Mouse (Mus musculus) thymus, postnatal 10 days (tissue): ENCODE data around the gene Cyb561d1.

ENCODE experiments used
- DNase-seq, 2 experiments: peaks; one replicate each; pipeline ENCODE4 v3.0.0; 2021; ENCODE audit warnings: low spot score in 2 of 2

Gene Cyb561d1

DNA sequence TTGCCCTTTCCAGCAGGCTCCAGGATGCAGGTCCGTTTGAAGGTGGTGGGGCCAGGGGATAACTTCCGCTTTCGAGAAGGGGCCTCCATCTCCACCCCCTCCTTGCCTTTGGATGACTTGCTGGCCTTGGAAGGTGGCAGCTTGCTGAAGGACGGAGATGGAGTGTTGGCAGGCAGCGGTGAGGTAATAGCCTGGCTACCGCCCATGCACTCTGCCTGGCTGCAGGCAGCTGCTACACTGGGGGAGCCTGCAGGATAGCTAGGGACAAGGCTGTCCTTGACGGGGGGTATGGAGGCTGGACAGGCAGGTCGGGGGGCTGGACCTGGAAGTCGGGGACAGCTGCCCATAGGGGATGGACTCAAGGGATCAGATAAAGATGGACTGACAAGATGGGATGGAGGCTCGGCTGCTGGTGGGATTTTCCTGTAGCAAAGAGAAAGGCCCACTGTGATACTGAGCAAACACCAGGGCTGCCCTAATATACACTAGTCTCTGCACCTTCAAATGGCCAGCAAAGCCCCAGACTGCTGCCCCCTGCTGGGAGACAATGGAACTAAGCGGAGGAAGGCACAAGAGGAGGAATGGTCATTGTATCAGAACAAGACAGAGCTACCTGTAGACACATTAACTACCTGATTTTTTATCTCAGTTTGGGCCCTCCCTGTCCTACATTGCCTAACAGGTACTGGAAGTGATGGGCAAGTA, 2.8 kb upstream of the Cyb561d1 start:
- DNase-seq, result peak; percentile 54 to 81

DNA sequence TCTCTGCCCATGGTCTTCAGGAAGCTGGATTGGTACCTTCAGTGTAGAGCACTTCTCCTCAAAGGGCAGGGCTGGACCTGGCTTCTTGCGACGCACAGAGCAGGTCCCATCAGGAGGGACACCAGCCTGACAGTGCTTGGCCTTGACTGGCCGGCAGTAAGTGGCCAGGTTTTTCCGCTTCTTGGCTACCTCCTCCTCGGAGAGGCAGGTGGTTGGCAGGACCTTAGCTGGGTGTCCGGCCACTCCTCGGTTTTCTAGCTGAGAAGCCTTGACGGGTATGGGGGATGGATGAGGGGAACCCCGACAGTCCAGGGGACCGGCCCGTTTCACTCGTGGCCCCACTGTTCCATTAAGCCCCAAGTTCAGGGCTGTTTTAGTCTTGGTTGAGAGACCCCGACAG, 2.2 kb upstream of the Cyb561d1 start:
- no peak for DNase-seq

DNA sequence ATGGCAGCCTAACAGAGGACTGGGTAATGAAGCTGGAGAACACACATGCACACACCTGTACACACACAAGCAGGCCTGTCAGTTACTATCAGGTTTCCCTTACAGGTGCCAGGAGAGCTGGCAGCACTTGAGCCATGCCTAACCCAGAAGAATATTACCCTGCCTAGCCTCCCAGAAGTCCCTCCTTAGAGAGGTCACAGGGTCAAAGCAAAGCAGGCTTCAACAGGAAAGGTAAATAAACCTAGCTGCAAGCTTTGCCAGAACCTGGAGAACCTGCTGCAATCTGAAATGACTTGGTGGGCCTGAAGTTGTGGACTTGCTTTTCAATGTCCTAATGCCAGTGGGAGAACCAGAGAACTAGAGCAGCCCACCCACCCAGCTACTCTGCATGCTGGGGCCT, 1.5 kb upstream of the Cyb561d1 start:
- no peak for DNase-seq

DNA sequence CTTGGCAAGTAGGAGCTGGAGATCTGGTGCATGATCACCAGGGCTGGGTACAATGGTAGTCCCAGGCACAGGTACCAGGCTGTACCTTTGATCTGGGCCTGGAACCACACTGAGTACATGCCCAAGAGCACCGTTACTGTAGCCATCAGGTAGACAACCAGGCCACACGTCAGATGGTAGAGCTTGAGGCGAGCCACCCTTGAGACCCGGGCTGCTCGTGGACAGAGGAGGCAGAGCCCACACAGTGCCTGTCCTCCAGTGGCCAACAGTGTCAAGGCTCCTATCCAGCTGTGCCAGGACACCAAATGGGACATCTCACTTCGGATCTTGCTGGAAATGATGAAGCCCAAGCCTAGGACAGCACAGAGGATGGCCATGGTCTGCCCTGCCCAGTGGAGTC, 1.8 kb downstream of the Cyb561d1 start:
- DNase-seq, result no peak

DNA sequence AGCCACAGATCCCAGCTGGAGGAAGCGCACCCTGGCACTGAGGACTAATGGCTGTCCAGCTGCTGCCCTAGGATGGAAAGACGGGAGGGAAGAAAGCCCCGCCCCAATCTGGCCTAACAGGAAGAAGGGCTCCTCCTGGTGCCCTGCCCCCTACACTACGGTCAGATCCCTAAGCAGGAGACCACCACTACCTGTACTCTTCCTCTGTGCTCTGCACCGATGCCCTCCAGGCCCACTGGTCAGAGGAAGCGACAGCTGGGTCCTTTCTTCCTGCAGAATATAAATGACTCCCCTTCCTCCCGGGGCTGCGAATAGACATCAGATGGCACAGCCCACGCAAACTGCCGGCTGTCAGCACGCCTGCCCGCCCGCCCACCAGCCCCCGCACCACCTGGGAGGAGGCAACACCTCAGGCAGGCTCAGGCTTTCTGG, 3.9 kb downstream of the Cyb561d1 start:
- no peak for DNase-seq

DNA sequence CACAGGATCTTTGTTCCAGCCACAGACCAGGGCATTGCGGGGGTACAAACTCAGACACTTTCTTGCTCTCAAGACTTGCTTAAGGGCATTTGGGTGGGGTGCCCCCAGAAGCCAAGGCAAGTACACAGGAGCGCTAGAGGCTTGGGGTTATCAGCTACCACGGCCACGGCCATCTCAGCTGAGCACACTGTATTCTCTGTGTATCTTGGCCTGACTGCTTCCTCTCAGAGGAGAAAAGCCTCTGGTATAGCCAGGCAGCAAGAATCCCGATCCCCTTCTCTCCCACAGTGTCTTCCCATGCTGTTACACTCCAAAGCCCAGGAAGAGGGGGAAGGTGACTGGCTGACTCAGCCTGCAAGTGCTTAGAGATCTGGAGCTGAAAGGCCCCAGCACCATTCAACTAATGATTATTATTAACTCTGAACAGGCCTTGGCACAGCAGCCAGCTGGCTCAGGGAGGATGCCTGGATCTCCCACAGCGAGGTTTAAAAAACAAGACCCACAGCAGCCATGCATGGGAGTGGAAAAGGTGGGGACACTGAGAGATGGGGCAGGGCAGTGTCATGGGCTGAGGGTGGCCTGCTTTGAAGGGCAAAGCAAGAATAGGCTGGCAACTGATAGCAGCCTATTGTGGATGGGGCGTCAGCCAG, 4.9 kb downstream of the Cyb561d1 start:
- no peak for DNase-seq

DNA sequence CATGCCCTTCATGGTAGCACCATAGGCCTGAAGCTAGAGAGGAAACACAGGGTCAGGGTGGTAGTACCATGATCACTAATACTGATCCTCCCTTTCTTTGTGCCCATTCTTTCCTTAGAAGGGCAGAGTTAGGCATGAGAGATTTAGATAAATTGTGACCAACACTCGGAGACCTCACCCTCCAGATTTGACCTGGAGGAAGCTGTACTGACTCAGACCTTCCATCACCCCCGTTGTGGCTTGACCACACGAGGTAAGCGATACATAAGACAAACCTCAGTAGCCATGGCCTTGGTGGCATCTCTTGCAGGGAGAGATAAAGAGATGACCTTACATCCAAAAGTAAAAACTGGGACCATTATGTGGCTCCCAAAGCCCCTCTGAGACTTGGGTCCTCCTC, 5.7 kb downstream of the Cyb561d1 start:
- no peak for DNase-seq

DNA sequence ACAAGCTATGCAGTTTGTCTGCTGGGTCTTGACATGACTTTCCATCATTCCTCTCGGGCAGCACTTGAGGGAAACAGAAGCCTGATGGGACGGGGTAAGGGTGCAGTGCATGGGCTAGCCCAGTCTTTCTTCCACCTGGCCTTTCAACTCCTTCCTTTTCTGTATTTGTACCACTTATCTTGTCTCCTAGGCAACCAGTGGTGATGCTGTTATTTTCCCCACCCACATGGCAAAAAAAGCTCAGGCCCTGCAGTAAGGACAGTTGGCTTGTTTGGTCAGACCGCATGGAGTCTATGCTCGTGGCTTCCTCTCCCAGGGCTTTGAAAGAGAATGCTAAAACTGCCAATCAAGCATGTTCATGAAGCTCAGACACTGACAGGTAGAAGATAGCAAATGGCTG, 7.3 kb downstream of the Cyb561d1 start:
- DNase-seq, result no peak

DNA sequence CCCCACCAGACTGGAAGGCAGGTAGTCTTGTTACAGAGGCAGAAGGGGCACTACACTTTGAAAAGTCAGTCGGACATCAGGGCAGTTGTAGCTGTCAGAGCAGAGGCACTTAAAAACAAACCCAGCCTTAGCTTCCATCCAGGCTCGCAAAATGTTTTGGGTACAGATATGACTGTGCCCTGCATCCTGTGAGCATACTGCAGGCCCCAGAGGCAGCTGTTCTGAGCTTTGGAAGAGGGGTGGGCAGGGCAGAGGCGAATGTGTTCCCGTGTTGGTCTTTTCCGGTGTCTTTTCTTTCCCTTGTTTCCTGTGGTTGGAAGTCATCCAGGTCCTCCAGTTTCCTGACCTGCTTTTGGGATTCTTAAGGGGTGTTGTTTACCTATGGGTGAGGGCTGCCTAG, 11.1 kb downstream of the Cyb561d1 start:
- no peak for DNase-seq

DNA sequence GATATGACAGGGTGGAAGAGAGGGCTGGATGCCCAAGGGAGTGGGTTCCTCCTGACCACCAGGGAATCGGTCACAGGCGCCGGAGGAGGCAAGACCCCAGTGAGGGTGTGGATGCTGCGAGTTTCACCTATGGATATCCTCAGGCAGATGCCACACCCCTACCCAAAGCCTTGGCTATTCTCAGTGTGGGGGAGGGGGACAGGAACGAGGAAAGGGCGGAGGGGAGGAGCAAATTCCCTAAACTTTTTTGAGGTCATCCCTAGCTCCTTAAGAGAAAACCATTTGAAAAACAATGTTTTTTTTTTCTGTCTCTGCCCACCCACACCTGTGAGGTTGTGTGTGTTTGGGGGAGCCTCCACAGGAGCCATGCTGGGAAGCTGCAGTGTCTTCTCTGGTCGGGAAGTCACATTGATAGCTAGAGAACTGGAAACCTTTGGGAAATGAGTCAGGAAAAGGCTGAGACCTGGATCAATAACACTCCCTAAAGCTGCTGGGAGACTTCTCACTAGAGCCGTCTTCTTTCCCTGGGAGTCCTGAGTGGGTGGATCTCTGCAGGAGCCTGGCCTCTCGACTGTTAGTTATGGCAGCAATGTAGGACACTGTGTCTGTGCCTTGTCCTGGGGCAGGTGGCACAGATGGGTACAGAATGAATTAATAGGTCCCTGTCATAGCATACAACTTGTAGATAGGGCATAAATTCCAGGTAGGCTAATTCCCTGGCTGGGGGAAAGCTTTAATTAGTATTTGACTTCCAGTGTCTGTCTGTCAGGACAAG, 12.1 kb downstream of the Cyb561d1 start:
- no peak for DNase-seq

DNA sequence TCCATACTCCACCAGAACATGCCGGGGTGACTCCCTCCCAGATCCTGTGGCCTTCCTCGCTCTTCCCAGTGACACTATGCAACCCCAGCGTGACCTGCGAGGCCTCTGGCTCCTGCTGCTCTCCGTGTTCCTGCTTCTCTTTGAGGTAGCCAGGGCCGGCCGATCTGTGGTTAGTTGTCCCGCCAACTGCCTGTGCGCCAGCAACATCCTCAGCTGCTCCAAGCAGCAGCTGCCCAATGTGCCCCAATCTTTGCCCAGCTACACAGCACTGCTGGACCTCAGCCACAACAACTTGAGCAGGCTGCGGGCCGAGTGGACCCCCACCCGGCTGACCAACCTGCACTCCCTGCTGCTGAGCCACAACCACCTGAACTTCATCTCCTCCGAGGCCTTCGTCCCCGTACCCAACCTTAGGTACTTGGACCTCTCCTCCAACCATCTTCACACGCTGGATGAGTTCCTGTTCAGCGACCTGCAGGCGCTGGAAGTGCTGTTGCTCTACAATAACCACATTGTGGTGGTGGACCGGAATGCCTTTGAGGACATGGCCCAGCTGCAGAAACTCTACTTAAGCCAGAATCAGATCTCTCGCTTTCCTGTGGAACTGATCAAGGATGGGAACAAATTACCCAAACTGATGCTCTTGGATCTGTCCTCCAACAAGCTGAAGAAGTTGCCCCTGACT, 13.8 kb downstream of the Cyb561d1 start:
- DNase-seq, result no peak

DNA sequence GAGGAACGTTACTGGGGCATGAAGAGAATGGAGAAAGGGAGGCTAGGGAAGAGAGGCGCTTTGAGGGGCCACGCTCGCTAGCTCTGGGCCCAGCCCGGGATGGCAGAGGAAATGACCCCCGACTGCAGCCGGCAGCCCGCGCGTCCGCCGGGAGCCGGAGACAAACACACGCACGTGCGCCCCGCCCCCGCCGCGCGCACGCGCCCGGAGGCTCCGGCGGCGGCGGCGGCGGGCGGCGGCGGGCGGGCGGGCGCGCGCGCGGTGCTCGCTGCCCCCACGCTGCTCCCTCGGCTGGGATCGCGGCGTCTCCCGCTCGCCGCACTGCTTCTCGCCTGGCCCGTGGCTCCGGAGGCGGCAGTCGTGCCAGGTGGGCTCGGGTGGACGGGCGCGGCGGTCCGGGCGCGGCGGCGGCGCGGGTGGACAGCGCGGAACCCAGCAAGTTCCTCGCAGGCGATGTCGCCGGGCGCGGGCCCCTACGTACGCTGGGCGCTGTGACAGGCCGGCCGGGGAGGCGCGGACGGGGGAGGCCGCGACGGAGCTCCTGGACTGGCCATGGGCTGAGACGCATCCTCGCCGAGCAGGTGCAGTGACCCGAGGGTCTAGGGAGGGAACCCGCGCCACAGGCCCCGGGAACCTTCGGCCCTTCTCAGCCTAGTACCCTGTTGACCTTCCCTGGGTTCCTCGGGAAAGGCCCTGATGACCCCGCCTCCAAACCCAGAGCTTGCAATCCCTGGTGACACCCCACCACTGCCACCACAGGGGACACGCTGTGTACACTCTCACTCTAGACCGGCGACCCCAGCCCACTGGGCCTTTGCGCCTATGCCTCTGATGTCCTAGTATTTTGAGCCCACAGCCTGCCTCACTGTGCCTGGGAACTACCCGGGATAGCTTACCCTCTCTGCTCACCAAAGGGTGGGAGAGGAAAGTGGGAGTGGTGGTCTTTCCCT, 14.6 kb downstream of the Cyb561d1 start, which contains the start of gene Amigo1:
Amigo1 (plus strand) TSS at position 238 of the 950 bp plus-strand sequence.
- peak in 1 of 2 experiments; percentile 37 for DNase-seq

DNA sequence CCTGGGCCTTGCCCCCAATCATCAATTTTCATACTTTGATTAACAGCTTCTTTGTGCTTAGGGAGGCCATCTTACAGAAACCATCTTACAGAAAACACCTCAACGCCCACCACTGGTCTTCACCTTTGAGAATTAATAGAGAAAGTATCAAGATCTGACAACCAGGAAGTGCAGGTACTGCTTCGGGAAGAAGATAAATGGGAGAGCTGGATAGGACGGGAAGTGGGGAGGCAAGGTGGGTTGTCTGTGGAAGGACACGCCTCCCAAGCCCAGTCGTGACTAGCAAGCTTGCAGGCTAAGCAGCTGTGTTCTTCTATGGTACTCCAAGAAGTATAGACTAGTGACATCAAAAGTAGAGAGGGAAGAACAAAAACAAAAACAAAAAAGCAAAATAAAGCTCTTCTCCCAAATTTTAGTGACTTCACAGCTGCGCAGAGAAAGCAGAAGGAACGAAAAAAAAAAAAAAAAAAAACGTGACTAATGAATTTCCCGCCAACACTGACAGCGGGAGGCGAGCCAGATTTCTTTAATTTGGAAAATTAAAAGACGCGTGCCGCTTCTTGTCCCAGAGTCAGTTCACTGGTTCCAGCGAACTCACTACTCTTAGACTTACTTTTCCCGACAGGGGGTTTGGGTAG, 15.4 kb downstream of the Cyb561d1 start:
- DNase-seq, result no peak

DNA sequence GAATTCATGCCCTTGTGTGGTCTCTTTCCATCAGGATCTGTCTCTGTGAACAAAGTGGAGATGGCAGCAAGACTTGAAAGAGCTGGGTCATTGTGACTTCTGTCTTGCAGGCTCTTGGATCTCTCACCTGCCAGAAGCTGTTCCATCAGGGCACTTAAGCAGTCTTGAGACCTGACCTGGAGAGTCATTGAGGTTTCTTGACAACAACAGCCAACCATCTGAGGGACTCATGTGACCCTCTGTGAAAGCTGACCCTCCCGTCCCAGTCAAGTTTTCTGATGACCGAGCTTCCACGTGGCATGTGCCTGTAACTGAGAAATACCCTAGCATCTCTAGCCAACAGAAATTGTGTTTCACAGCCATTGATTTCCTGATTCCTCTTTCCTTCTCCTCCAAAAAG, 16.3 kb downstream of the Cyb561d1 start:
- no peak for DNase-seq

DNA sequence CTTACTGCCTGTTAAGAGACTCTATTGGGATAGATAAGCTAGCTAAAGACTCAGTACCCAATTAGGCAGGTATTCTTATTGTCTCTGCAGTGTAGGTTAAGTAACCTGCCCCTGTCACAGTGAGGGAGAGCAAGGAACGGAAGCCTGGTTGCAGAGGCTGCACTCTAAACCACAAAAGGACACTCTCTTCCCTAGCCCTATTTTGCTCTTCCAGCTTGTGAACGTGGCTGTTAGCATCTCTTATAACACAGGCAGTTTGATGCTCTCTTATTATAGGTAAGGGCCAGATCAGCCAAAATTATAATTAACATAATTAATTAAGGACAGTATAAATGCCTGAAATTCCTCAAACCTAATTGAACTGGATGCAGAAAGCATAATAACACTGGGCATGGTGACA, 20.5 kb downstream of the Cyb561d1 start:
- no peak for DNase-seq

DNA sequence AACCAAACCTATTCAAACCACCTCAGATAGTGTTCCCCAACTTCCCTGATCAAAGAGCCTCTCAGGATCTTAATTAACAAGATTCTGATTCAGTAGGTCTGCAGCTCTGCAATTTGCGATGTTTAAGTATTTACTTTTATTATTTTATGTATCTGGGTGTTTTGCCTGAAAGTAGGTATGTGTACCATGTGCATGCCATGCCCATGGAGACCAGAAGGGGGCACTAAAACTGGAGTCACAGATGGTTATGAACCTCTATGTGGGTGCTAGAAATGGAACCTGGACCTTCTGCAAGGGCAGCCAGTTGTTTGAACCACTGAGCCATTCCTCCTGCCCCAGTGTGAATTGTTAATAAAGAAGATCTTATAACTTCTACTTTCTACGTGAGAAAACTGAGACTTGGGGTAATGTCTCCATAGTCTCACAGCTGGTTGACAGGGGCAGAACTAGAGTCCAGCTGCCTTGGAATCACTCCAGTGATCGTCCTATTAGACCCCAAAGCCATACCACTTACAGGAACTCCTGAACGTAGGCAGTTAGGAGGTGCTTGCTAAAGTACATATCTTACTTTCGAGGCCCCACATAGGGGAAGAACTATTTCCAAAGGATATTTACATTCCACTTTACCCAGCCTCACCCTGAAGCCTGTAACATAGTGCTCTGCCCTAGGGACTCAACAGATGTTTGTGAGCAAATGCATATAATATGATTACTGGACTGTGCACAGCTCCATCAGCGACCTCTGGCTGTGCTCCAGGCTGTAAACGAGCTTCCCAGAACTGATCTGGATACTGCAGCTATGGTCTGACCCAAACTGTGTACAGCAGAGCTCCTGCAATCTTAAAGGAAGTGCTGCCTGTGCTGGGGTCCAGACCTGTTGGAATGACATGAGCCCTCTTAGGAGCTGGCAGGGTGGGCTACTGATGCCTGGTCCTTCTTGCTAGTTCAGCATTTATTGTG, 22.0 kb downstream of the Cyb561d1 start:
- DNase-seq, result no peak

DNA sequence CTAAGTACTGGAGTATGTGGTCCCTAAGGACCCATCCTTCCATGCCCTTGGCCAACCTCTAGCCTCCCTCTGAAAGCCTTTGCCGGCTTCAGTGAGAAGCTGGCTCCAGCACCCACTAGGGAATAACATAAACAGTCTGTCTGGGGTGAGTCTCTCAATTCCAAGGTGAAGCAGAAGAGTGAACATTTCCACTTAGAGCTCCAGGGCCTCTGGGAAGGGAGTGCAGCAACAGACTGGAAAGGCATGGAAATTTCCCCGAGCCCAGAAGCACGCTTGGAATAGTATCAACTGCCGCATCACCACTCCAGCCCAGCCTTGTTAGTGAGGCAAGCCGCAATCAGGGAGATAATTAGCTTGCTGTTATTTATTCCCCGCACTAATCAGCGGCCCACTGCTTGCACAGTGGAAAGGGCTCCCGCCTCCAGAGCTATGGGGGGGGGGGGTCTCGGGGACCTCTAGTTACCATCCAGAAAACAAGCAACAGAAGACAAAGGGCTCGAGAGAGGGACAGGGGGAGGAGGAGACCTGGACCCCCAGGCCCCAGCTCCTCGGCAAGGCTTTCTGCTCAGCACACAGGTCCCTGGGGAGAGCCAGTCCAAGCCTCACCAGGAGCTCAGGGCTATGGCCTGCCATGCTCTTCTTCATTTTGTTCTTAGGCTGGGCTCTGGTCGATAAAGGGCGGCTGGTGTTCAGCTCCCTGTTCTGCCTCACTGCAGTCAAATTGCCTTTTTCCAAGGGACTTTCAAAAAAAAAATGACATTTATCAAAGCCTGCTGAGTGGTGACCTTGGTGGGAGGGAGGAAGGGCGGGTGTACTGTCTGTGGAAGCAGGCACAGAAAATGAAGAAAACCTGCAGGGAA, 26.1 kb downstream of the Cyb561d1 start:
- no peak for DNase-seq

DNA sequence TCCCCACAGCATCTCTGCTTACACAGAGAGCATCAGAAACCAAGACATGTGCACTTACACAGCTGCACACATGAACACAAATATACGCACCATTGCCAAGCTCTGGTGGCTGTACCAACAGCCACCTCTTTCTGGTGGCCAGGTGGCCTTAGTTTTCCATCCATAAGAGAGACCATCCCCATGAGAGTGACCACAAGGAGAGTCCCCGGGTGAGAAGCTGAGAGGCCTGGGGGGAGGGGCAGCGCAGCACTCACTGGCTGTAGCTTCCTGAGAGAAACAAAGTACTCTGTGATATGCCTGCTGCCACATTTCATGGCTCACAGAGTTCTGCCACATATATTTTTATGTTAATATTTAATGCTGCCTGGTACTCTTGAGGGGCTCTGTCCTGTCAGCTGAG, 31.8 kb downstream of the Cyb561d1 start:
- no peak for DNase-seq
